Mouse (Mus musculus): ENCODE data around the gene Tubb2b. TPM values are rescaled to one million over a fixed set of nuclear protein-coding genes. Genes with fewer than 3 reads are reported as not detected.

The Tubb2b gene
- polyA plus RNA-seq, 1 experiment from 2014 or later = 1.0 TPM

DNA sequence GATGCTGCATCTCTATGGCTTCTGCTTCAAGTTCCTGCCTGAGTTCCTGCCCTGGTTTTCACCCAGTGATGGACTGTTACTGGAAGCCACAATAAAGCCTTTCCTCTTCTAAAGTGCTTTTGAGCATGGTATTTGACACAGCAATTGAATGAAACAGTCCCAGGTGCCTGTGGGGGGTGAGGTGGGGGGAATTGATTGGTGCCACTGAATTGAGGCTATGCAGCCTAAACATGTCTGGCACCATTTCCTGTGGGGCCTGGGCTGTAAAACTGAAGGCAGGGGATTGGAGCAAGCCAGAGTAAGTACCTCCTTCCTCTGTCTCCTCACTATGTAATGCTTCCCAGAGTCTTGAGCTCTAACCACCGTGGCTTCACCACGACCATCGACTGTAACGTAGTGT, 15.6 kb downstream of the Tubb2b start:
- no peaks in the 10 kb centered on the region for H3K27me3 ChIP-seq (ENCODE audit: control insufficient read depth, insufficient read depth, low read depth, low read length)
- H3K4me1 ChIP-seq (ENCODE audit: control insufficient read depth, low read depth, low read length) = peaks cover 7% of the 10 kb centered on the region
- no peak overlapping the region for H3K4me3 ChIP-seq (ENCODE audit: low read depth, low read length)
- H3K9me3 ChIP-seq (replicated peaks; ENCODE audit: control insufficient read depth, low read length) = no peaks in the 10 kb centered on the region
- no peak overlapping the region for H3K9ac ChIP-seq (ENCODE audit: low read depth, low read length)
- no peak overlapping the region for H3K27ac ChIP-seq (ENCODE audit: low read length)
- 42% methylated on average over 4 of the region's 4 CpGs for WGBS (ENCODE audit: insufficient replicate concordance)
- ATAC-seq (ENCODE audit: low read depth) = no peak
- no peak overlapping the region for H3K4me2 ChIP-seq (ENCODE audit: low read depth, low read length)
- no peaks in the 10 kb centered on the region for H3K36me3 ChIP-seq (ENCODE audit: control insufficient read depth, insufficient read depth)

- Histone ChIP-seq H3K36me3 (ENCODE audit: control insufficient read depth, insufficient read depth) (no peaks in the 10 kb centered on the region), H3K4me1 (ENCODE audit: control insufficient read depth, low read depth, low read length) (no peaks in the 10 kb centered on the region; the same call in 1 of the 2 replicates), H3K4me3 (ENCODE audit: low read depth, low read length) (no peak overlapping the region), H3K9ac (ENCODE audit: low read depth, low read length) (no peak overlapping the region), H3K4me2 (ENCODE audit: low read depth, low read length) (no peak overlapping the region), H3K27ac (ENCODE audit: low read length) (no peak overlapping the region), H3K27me3 (ENCODE audit: control insufficient read depth, insufficient read depth, low read depth, low read length) (no peaks in the 10 kb centered on the region), H3K9me3 (replicated peaks; ENCODE audit: control insufficient read depth, low read length) (no peaks in the 10 kb centered on the region)
- ATAC-seq (ENCODE audit: low read depth) = no peak
- 75% methylated on average over 3 of the region's 3 CpGs for WGBS (ENCODE audit: insufficient replicate concordance)
Observed at GRCm38 (mm10) chr13:34113086-34113485, 17.2 kb downstream of the Tubb2b start.

DNA sequence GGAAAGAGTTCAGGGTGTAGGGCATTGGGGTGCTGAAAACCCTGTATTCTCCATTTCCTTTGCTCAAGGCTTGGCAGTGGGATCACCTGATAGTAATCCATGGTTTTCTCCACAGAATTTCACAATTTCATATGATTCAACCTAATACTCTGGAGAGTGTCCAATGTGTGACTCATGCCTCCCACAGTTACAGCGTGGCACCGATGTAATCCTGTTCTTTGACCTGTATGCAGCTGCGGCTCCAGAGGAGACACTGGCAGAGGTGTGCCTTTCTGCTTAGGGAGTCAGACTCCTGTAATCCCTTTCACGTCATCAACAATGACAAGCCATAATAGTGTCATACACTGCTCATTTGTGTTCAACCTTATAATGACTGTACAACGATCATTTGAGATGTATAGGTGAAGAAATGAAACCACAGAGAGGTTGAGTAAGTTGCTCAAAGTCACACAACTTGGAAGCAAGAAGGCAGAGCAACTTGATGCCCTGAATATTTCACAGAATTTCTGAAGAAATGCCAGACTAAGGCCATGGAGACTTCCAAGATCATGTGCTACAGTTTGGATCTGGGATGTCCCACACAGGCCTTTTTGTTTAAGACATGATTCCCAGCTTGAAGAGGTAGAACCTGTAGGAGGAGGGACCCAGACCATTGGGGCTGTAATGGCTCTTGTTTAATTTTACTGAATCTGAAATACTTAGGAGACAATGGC, 17.7 kb downstream of the Tubb2b start:
- Histone ChIP-seq H3K9me3 (replicated peaks; ENCODE audit: control insufficient read depth, low read length) (no peaks in the 10 kb centered on the region), H3K4me1 (ENCODE audit: control insufficient read depth, low read depth, low read length) (no peaks in the 10 kb centered on the region; the same call in 1 of the 2 replicates), H3K36me3 (ENCODE audit: control insufficient read depth, insufficient read depth) (no peaks in the 10 kb centered on the region), H3K4me3 (ENCODE audit: low read depth, low read length) (no peak overlapping the region), H3K9ac (ENCODE audit: low read depth, low read length) (no peak overlapping the region), H3K4me2 (ENCODE audit: low read depth, low read length) (no peak overlapping the region), H3K27me3 (ENCODE audit: control insufficient read depth, insufficient read depth, low read depth, low read length) (no peaks in the 10 kb centered on the region), H3K27ac (ENCODE audit: low read length) (no peak overlapping the region)
- 65% methylated on average over 5 of the region's 5 CpGs for WGBS (ENCODE audit: insufficient replicate concordance)
- peak; percentile 39; the same call in 1 of the 2 replicates for ATAC-seq (ENCODE audit: low read depth)

- no peaks in the 10 kb centered on the region for H3K27me3 ChIP-seq (ENCODE audit: control insufficient read depth, insufficient read depth, low read depth, low read length)
- H3K4me1 ChIP-seq (ENCODE audit: control insufficient read depth, low read depth, low read length) = no peaks in the 10 kb centered on the region; the same call in 1 of the 2 replicates
- H3K36me3 ChIP-seq (ENCODE audit: control insufficient read depth, insufficient read depth) = no peaks in the 10 kb centered on the region
- no peak overlapping the region for H3K27ac ChIP-seq (ENCODE audit: low read length)
- H3K9ac ChIP-seq (ENCODE audit: low read depth, low read length) = no peak overlapping the region
- ATAC-seq (ENCODE audit: low read depth) = no peak
- H3K9me3 ChIP-seq (replicated peaks; ENCODE audit: control insufficient read depth, low read length) = no peaks in the 10 kb centered on the region
- H3K4me2 ChIP-seq (ENCODE audit: low read depth, low read length) = no peak overlapping the region
- 67% methylated on average over 3 of the region's 3 CpGs for WGBS (ENCODE audit: insufficient replicate concordance)
- H3K4me3 ChIP-seq (ENCODE audit: low read depth, low read length) = no peak overlapping the region
Observed at GRCm38 (mm10) chr13:34111878-34112277, 18.4 kb downstream of the Tubb2b start.

GRCm38 (mm10) chr13:34111019-34111418, 19.2 kb downstream of the Tubb2b start:
- Histone ChIP-seq H3K9me3 (replicated peaks; ENCODE audit: control insufficient read depth, low read length) (no peaks in the 10 kb centered on the region), H3K27ac (ENCODE audit: low read length) (no peak overlapping the region), H3K9ac (ENCODE audit: low read depth, low read length) (no peak overlapping the region), H3K4me2 (ENCODE audit: low read depth, low read length) (no peak overlapping the region), H3K36me3 (ENCODE audit: control insufficient read depth, insufficient read depth) (no peaks in the 10 kb centered on the region), H3K4me1 (ENCODE audit: control insufficient read depth, low read depth, low read length) (no peaks in the 10 kb centered on the region), H3K27me3 (ENCODE audit: control insufficient read depth, insufficient read depth, low read depth, low read length) (no peaks in the 10 kb centered on the region), H3K4me3 (ENCODE audit: low read depth, low read length) (no peak overlapping the region)
- WGBS (ENCODE audit: insufficient replicate concordance) = 57% methylated on average over 5 of the region's 5 CpGs
- no peak for ATAC-seq (ENCODE audit: low read depth)

DNA sequence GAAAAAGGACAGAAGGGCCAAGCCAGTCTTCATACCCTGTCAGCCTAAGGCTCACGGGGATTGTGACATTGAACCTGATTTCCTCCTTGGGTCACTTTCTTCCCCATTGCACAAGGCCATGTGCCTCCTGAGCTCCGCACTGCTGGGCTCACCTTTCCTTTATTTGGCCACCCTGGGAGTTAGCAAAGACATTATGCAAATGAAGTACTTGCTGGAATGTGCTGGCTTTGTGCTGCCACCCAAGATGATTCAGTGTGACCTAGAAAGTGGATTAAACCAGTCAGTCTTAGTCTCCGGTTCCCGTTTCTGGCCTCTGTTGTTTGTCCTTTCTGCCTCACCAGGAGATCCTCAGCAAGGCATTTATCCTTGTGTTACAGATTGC, 20.6 kb downstream of the Tubb2b start:
- Histone ChIP-seq H3K27ac (ENCODE audit: low read length) (no peak overlapping the region), H3K9ac (ENCODE audit: low read depth, low read length) (no peak overlapping the region), H3K9me3 (replicated peaks; ENCODE audit: control insufficient read depth, low read length) (no peaks in the 10 kb centered on the region), H3K4me1 (ENCODE audit: control insufficient read depth, low read depth, low read length) (no peaks in the 10 kb centered on the region), H3K27me3 (ENCODE audit: control insufficient read depth, insufficient read depth, low read depth, low read length) (no peaks in the 10 kb centered on the region), H3K4me3 (ENCODE audit: low read depth, low read length) (no peak overlapping the region), H3K36me3 (ENCODE audit: control insufficient read depth, insufficient read depth) (no peaks in the 10 kb centered on the region), H3K4me2 (ENCODE audit: low read depth, low read length) (no peak overlapping the region)
- no peak for ATAC-seq (ENCODE audit: low read depth)
- 56% methylated on average over 4 of the region's 4 CpGs for WGBS (ENCODE audit: insufficient replicate concordance)

DNA sequence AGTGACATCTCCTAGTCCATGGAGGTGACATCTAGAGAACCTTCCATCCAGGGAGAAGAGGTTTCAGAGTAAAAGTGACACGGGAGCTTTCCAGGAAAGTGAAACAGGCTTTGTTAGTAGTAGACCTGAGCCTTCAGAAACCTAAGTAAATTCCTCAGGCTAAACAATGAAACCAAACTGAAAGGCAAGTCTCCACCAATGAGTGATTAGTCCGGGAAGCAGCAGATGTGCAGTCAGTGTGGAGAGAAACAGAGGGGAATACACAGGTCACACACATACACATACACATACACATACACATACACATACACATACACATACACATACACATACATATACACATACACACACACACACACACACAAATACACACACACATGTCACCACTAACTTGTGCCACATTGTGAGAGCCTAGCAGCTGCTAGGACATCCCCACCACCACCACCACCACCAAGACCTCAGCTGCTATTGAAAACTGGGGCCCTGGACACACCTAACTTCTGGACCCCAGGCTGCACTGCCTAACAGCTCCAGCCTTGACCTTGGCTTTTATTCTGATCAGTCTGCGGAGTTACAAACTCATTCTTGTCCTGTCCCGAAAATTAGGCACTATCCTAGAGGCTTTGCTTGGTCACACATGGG, 21.1 kb downstream of the Tubb2b start:
- H3K36me3 ChIP-seq (ENCODE audit: control insufficient read depth, insufficient read depth) = no peaks in the 10 kb centered on the region
- no peak overlapping the region for H3K4me3 ChIP-seq (ENCODE audit: low read depth, low read length)
- H3K27me3 ChIP-seq (ENCODE audit: control insufficient read depth, insufficient read depth, low read depth, low read length) = no peaks in the 10 kb centered on the region
- no peak for ATAC-seq (ENCODE audit: low read depth)
- 68% methylated on average over 4 of the region's 4 CpGs for WGBS (ENCODE audit: insufficient replicate concordance)
- no peaks in the 10 kb centered on the region for H3K4me1 ChIP-seq (ENCODE audit: control insufficient read depth, low read depth, low read length)
- no peak overlapping the region for H3K4me2 ChIP-seq (ENCODE audit: low read depth, low read length)
- no peak overlapping the region for H3K9ac ChIP-seq (ENCODE audit: low read depth, low read length)
- no peaks in the 10 kb centered on the region for H3K9me3 ChIP-seq (replicated peaks; ENCODE audit: control insufficient read depth, low read length)
- no peak overlapping the region for H3K27ac ChIP-seq (ENCODE audit: low read length)

DNA sequence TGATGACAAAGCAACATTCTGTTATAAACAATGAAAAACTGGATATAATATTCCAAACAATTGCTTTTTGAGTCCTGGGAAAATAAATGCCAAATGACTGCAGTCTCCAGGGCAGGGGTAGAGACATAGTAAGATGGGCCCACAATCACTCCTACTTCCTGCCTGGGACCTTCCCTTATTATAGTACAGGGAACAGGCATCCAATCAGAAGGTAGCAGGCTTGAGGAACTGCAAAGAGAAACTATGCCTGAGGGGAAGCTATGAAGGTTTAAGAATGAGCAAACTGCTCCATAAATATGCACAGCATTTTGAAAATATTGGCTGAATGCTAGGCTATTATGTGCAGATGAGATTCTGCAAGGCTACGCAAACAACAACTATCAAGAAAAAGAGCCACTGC, 23.3 kb downstream of the Tubb2b start:
- H3K27me3 ChIP-seq (ENCODE audit: control insufficient read depth, insufficient read depth, low read depth, low read length) = no peaks in the 10 kb centered on the region

GRCm38 (mm10) chr13:34106256-34106655, 24.0 kb downstream of the Tubb2b start:
- H3K27ac ChIP-seq (ENCODE audit: low read length) = no peak overlapping the region
- no peak overlapping the region for H3K4me3 ChIP-seq (ENCODE audit: low read depth, low read length)
- H3K27me3 ChIP-seq (ENCODE audit: control insufficient read depth, insufficient read depth, low read depth, low read length) = no peaks in the 10 kb centered on the region
- H3K9ac ChIP-seq (ENCODE audit: low read depth, low read length) = no peak overlapping the region
- no peaks in the 10 kb centered on the region for H3K9me3 ChIP-seq (replicated peaks; ENCODE audit: control insufficient read depth, low read length)
- no peak overlapping the region for H3K4me2 ChIP-seq (ENCODE audit: low read depth, low read length)
- H3K4me1 ChIP-seq (ENCODE audit: control insufficient read depth, low read depth, low read length) = peaks cover 9% of the 10 kb centered on the region
- ATAC-seq (ENCODE audit: low read depth) = no peak
- WGBS (ENCODE audit: insufficient replicate concordance) = 62% methylated on average over 2 of the region's 2 CpGs
- H3K36me3 ChIP-seq (ENCODE audit: control insufficient read depth, insufficient read depth) = no peaks in the 10 kb centered on the region

More for the DNA sequence above, 23.3 kb downstream of the Tubb2b start:
- H3K27ac ChIP-seq (ENCODE audit: low read length) = no peak overlapping the region
- WGBS (ENCODE audit: insufficient replicate concordance) = 75% methylated on average over 1 of the region's 1 CpGs
- H3K9ac ChIP-seq (ENCODE audit: low read depth, low read length) = no peak overlapping the region
- H3K9me3 ChIP-seq (replicated peaks; ENCODE audit: control insufficient read depth, low read length) = no peaks in the 10 kb centered on the region
- no peak overlapping the region for H3K4me3 ChIP-seq (ENCODE audit: low read depth, low read length)
- peaks cover 3% of the 10 kb centered on the region for H3K4me1 ChIP-seq (ENCODE audit: control insufficient read depth, low read depth, low read length)
- H3K4me2 ChIP-seq (ENCODE audit: low read depth, low read length) = no peak overlapping the region
- no peak; the same call in 1 of the 2 replicates for ATAC-seq (ENCODE audit: low read depth)
- no peaks in the 10 kb centered on the region for H3K36me3 ChIP-seq (ENCODE audit: control insufficient read depth, insufficient read depth)

Data from liver, embryonic 16.5 days (tissue).